Comparison of ENCODE assay signal across 8 mouse cellular contexts in the genomic region with DNA sequence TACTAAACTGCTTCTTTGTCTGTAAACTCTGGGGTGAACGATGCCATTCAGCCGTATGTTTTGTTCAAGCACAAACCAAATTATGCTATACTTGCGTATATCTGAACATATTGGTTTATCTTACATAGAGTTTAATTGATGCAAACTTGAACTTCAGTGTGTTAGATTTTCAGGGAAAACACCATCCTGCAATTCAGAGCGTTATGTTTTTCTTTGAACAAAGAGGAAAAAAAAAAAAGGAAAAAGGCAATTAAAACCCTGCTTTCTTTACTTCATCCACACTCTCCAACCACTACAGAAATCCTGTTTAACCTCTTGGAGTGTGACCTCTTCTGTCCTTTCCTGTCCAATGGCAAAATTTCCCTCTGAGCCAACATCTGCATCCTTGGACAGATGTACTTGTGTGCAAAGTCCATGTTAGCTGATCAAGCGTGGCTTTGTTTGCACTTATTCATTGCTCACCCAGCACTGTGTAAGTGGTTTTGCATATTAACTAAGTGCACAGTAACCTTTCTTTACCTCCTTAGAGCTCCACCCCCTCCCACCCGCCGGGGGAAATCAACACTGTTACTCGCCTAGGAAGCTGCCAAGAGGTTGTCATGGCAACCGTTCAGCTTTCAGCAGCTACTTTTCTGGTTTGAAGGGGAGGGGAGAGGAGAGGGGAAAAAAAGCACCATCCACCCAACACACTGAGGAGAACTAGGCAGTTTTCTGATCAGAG.
DNase-seq lines count a peak whose midpoint lies in the region; ATAC-seq and TF ChIP-seq lines count a peak whose summit lies in the region.

No protein-coding gene starts in this region.

- no peaks in the 10 kb centered on the region for H3K9me3 ChIP-seq in intestine, embryonic 14.5 days (ENCODE audit: control insufficient read depth, low read length)

- 20% methylated on average over 9 of the region's 9 CpGs for WGBS in intestine, embryonic 14.5 days

- H3K9ac ChIP-seq in intestine, embryonic 14.5 days (ENCODE audit: low read length), result no peak overlapping the region

- H3K27ac ChIP-seq in intestine, embryonic 14.5 days (ENCODE audit: low read depth), result no peak overlapping the region
- H3K27ac ChIP-seq in left cerebral cortex, adult 2 months, result peak overlapping the region; percentile 61; the same call in 1 of the 2 replicates

- H3K36me3 ChIP-seq in intestine, embryonic 14.5 days (ENCODE audit: control insufficient read depth, insufficient read depth, low read length), result no peaks in the 10 kb centered on the region

- H3K4me1 ChIP-seq in intestine, embryonic 14.5 days (replicated peaks; ENCODE audit: control insufficient read depth, insufficient read depth, low read length), result peaks cover 15% of the 10 kb centered on the region

- no peaks in the 10 kb centered on the region for H3K27me3 ChIP-seq in intestine, embryonic 14.5 days (replicated peaks; ENCODE audit: control insufficient read depth, insufficient read depth, low read length)

- H3K4me3 ChIP-seq in intestine, embryonic 14.5 days (ENCODE audit: low read depth, low read length), result no peak overlapping the region
- H3K4me3 ChIP-seq in left cerebral cortex, adult 2 months, result peak overlapping the region; percentile 28

- no peak for TF ChIP-seq CTCF in left cerebral cortex, adult 2 months (IDR thresholded peaks at IDR 0.05)

- peak; percentile 74 for ATAC-seq in intestine, embryonic 14.5 days (replicated peaks; ENCODE audit: low FRiP score, low TSS enrichment, low read depth)
- no peak for ATAC-seq in erythroid progenitor cell, adult 5-6 weeks (replicated peaks; ENCODE audit: low FRiP score, poor library complexity, severe bottlenecking)

- DNase-seq in NIH3T3 (ENCODE audit: low read depth), result peak; percentile 66
- peak; percentile 58 for DNase-seq in cerebellum, adult 9-10 months
- peak; percentile 90 to 94 for DNase-seq in frontal cortex, postnatal 10 days (ENCODE audit: low spot score in 2 of 2)
- peak; percentile 69 for DNase-seq in intestine, embryonic 14.5 days (ENCODE audit: low spot score)
- DNase-seq in left cerebral cortex, adult 2 months (ENCODE audit: extremely low spot score in 1 of 2, low spot score in 2 of 2), result peak; percentile 81 to 90
- DNase-seq in lung, postnatal 4 days, result peak; percentile 41 to 56
- peak; percentile 94 for DNase-seq in right cerebral cortex, adult 18-20 months

- H3K4me2 ChIP-seq in intestine, embryonic 14.5 days (ENCODE audit: low read length), result peak overlapping the region; percentile 31

- intact Hi-C loops in left cerebral cortex, adult 2 months (cut with DNase I), result loop anchor here (1.0 to 5.0 kb wide), 2 partner anchors 175 to 527 kb away; a partner anchor contains a TSS
